Mouse (Mus musculus) MN1 (cell line): ENCODE data around the gene Arhgef10l.
A peak's percentile ranks its signal among the peaks of the same experiment; 100 is the strongest.
"Not testable (repeated sequence)": the region's sequence is repeated elsewhere in the genome, so short reads cannot be mapped to it uniquely, and the experiment has no call there.

Source experiments
- DNase-seq: peaks from one replicate; pipeline ENCODE4 v3.0.0-alpha.2; 2016; ENCODE audit warnings: low spot score

Gene Arhgef10l

DNA sequence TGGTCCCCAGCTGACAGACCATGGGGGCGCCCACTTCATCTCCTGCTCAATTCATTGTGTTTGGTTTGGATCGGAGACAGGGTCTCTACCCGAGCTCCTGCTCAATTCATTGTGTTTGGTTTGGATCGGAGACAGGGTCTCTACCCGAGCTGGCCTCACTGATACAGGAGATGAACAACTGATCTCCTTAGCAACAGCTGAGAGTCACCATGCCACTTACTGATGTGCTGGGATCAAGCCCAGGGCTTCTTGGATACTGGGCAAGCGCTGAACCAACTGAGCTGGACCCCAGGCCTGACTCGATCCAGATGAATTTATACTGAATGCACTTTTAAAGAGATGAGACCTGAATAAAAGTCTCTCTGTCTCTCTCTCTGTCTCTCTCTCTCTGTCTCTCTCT, 59.6 kb downstream of the Arhgef10l start:
- no peak for DNase-seq

DNA sequence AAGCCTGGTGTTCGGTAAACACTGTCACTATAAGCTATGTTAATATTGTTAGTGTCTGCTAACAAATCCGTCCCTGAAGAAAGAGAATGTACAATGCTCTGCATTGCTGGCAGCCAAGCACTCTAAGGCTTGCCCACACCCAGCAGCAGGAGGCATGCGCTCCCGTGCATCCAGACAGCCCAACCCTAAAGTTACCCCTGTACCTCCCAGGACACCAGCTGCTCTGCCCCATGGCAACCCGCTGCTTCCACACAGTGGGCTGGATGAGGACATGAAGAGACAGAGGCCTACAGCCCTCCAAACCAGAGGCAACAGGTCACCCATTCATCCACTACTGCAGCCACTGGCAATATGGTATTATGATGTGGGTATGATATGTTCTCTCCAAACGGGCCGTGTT, 60.0 kb downstream of the Arhgef10l start:
- no peak for DNase-seq

DNA sequence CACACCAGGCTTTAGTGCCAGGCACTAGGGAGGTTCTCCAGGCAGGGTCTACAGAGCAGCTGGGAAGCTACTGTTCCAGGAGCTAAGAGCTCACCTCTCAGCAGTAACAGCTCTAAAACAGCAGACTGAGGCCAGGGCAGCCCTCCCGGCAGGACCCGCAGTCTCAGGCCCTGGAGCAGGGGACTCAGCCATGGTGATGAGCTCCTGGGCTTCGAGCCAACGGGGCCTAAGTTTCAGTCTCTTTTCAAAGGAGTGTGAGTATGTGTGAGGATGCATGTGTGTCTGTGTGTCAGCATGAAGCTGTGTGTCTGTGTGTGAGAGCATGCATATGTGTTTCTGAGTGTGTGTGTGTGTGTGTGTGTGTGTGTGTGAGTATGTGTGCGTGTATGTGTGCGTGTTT, 60.6 kb downstream of the Arhgef10l start:
- DNase-seq = peak; percentile 39

DNA sequence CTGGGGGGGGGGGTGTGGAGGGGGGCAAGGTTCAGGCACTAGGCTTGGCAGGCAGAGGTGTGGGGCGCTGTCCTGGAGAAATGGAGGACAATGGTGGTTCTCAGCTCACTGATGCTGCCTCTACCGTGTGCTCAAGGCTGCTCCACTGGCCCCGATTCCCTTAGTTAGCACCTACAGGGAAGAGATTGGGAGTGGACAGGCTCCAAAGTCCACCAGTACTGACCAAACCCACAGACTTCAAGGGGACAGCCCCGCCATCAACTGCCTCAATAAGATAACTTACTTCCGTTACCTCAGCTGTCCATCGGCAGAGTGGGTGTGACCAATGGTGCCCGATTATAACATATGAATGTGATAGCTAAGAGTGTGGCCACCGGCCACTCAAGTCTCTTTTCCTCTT, 61.3 kb downstream of the Arhgef10l start:
- no peak for DNase-seq

DNA sequence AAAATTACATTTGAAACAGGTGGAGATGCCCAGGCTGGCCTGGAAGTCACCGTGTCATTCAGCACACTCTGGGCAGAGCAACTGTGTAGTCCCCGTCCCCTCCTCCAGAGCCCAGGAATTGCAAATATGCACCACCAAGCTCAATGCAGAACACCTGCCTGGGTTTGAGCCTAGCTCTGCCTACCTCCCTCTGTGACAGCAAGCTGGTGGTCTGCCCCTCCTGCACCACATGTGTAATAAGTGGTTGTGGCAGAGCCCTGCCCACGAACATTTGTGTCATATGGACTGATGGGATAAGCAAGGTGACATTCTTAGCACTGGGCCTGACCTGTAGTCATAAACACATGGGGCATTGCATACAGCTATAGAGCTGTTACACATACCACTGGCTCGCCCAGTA, 63.8 kb downstream of the Arhgef10l start:
- DNase-seq = no peak

DNA sequence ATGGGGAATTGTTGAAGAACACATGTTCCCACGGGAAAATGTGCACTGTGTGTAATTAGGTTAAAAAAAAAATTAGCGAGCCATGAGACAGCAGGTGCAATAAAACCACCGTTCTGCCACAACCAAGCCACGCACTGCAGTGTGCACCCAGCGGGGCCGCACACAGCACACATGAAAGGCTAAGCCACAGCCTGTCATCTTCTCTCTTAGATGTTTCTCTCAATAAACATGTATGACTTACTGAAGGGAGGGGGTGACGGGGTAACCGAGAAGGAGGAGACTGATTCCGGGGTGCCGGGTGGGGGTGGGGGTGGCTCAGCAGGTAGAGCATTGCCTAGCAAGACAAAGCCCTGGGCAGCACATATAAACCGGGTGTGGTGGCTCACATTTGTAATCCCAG, 64.7 kb downstream of the Arhgef10l start:
- peak; percentile 48 for DNase-seq

DNA sequence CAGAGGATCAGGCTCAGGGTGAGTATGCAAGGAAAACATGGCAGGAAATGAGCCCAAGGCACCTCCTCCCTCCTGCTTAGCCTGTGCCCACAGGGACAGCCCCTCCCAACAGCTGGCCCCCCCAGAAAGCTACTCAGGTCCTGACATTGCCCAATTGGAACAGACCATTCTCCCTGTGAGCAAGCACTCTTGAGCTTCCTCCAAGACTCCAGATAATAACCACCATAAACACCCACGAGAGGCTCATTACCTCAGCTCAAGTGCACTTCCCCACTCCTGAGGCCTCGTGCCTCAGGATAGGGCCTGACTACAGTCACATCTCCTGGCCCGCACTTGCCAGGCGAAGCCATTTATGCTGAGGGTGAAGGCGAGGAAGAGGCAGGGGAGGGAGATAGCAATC, 67.0 kb downstream of the Arhgef10l start:
- no peak for DNase-seq

DNA sequence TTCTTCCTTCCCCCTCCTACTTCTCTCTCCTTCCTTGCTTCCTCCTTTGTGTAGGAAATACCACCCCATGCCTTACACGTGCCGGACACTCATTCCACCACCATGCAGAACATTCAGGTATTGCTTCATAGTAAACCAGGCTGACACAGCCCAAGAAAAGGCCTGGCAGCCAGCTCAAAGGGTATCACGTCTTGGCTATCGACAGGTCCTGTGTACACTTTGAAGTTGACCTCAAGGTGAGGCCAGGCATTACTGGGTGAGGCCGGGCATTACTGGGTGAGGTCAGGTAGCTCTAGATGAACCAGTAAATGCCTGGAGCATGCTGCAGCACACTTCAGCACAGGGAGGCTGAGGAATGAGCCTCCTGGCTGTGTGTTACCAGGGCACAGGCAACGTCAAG, 67.9 kb downstream of the Arhgef10l start:
- DNase-seq = no peak

DNA sequence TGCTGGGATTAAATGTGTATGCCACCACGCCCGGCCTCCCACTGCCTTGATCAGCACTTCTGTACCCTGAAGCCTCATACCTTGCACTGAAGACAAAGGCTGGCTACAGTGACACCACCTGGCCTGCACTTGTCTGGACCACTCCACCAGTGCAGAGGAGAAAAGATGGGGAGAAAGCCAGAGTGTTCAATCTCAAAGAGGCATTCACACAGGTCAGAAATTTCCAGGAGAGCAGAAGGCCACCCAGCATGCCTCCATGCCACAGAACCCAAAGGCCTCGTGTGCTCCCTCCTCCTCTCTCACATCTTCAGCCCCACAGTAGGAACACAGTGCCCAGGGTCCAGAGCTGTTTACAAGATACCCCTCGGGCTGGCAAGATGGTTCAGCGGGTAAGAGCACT, 68.4 kb downstream of the Arhgef10l start:
- DNase-seq = no peak

DNA sequence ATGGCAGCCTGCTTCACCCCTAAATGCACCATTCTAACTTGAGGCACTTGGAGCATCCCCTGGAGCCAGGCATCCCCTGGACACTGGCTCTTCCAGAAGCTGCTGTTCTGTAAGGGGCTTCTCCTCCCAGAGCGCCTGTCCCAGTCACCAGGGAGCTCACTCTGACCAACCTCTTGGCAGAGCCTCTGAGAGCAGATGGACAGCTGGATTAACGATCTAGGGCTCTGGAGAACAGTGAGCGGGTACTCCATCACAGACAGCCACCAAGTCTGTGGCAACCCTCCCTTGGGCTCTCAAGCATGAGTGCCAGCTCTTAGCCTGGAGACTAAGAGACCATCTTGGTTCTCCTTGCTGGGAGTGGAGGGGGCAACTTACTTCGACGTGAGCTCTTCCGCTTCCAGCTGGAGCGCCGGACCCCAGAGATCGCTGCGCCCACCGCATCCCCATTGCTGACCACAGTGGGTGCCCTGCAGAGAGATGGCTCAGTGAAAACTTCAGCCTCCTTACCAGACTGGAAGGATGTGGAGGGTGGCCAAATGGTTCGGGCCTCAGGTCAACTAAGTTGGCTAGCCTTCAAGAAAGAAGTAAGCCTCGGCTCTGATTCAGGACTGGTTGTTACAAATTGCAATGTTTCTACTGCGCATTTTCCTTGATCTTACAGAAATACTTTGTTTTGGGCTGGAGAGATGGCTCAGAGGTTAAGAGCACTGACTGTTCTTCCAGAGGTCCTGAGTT, 71.9 kb downstream of the Arhgef10l start:
- DNase-seq = peak; percentile 35

DNA sequence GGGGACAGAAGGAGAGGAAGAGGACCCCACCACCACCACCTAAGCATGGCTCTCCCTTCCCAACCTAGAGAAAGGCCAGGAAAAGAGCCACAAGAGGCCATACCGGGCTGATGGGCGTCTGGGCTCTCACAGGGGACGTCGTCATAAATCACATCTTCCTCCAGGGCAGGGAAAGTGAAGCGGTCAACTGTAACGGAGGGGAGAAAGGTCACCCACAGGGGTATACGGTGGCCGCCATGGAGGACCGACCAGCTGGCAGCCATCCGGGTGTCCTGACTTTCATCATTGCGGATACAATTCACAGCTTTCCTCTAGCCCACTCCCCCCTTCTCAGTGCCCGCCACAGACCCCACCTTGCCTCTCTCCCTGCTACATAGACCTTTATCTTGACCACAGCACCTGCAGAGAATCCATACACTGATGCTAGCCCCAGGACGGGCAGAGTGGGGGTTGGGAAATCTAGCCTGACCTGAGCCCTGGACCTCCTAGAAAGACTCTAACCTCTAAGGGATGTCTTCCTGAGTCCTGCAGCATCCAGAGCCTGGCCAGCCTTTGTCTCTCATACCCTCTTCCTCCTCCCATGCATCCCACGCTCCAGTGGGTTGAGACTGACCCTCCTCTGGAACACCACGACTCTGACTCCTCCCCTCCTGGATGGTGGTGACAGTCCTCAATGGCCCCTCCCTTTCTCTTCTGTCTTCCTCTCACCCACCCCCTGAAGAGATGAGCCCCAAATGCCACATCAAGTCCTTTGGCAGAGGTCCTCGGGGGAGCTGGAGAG, 72.6 kb downstream of the Arhgef10l start:
- no peak for DNase-seq

DNA sequence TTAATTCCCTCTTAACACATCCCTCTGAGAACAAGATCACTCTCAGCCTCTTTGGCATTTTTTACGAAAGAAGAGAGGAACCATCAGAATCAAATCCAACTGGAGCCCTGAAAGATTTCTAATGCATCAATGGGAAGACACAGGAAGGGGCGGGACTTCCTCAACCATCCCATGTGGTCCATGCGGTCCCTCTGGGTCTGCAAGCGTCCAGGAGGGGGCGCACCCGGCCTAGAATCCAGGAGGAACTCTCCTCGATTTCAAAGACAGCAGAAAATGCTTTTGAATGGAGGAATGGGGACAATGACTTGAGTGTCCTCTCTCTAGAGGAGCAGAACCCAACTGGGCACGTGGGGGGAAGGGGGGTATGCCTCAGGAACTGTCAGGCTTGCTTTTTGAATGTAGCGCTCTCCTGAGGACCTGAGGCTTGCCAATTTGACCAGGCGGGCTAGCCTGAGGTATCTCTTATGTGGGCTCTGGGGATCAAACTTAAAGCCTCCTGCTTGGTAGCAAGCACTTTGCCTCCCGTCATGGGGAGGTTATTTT, 73.5 kb downstream of the Arhgef10l start:
- peak; percentile 90 for DNase-seq

DNA sequence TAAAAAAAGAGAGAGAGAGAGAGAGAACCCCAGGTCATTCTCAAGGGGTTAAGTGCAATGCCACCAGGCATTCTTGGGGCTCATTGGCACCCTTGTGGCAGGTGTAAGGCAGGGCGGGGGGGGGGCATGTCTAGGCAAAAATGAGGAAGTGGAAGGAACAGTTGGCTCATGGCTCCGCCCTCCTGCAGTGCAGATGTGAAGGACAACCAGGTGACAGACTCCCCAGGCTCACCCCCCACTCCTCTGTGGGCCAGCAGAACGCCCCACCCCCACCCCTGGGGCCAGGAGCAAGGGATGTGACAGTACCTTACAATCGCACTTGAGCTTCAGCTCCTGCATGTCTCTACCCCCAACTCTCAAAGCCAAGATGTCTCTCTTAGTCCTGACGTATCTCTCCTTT, 79.3 kb downstream of the Arhgef10l start:
- no peak for DNase-seq

DNA sequence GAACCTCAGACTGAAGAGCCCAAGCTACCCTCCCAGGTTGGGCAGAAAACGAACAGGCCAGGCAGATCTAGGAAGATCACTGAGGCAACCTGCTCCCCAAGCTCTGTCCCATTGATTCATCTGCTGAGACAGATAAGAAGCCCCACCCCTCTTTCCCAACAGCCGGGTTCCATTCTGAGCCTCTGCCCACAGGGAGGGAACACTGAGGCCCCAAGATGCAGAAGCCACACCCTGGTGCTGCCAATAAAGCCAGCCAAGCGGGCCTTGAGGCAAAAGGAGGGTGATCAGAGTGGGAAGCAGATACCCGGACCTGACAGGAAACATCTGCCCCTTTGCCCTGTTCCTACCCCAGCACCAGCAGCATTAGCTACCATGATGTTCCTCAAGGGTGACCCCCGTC, 81.6 kb downstream of the Arhgef10l start:
- no peak for DNase-seq

DNA sequence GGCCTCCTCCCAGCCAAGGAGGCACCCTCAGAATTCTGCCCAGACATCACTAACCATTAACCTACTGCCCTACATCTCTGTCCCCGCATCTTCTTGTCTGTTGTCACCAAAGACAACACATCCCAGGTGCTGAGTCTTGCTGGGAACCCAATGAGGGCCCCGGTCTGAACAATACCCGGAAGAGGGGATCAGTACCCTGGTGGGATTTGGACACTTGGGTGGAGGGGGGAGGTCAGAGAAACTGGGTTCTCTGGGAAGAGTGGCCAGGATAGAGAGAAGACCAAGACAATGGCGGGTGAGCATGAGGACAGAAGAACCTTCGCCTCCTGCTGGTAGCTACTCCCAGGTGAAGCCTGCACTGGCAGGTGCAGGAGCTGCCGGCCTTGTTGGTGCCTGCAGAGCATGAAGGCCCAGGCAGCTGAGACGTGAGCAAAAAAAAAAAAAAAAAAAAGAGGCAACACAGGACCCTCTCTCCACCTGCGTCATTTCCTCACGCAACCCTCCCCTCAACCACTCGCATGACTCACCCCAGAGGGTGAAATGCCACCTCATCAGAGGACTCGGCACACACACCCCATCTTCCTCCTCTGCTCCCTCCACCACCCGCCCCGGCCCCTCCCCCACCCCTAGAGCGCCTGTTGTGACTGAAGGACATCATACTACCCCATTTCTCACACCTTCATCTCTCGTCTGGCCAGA, 83.3 kb downstream of the Arhgef10l start:
- DNase-seq = no peak

DNA sequence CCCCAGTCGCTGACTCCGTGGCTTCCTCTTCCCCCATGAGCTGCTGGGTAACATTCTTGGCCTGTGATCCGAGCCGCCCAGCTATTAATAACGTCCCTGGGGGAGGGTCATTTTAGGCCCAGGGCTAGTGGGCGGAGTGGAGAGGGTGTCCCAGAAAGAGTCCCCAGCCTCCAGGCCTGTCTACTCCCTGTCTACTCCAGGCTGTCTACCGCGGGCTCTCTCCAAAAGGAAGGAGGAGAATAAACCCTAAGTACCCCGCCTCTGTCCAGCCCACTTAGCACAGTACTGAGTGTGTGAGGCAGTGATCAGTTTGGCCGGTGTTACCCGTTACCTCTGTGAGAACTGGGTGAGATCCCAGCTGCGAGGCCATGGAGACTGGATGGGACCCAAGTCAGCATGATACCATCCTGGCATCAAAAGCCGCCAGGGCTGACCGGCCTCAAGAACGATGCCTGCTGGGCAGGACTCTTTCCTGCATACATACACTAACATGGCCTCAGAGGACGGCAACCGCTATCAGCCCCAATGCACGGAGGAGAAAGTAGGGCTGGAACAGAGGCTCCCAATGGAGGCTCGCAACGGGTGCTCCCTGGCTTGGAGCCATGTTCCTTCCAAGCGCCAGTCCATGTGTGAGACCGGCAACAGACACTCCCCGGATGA, 84.0 kb downstream of the Arhgef10l start:
- DNase-seq = no peak

DNA sequence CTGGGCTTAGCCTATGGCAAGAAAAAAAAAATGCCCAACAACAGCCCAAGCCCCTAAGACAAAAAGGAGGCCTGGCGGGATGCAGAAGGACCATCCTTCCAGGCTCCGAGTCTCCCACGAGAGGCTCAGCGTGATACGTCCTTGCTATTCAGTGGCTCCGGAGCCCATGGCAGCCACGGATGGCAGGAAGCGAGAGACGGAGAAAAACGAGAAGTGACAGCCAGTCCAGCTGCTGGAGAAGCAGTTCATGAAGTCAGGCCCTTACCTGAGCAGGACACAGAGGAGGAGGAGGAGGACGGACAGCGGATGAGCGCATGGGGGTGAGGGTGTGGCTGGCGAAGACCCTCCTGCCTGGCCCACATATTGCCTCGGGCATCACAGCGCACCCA, 84.5 kb downstream of the Arhgef10l start:
- DNase-seq = no peak

DNA sequence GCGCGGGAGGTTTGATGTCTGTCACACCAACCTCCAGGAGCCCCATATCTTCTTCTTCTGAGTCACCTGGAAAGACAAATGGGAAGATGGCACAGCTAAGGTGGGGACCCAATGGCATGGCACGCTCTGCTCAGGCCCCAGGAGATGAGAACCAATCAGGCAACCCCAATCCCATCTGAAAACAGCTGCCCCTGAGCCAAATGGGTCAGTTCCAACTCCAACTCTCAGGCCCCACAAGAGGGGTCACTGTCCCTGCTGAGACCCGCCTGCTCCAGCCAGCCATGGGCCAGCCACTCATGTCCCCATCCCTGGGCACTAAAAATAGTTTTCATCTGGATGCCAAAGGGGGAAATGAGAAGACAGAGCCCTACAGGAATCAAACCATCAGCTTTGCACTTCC, 84.9 kb downstream of the Arhgef10l start:
- DNase-seq = no peak

DNA sequence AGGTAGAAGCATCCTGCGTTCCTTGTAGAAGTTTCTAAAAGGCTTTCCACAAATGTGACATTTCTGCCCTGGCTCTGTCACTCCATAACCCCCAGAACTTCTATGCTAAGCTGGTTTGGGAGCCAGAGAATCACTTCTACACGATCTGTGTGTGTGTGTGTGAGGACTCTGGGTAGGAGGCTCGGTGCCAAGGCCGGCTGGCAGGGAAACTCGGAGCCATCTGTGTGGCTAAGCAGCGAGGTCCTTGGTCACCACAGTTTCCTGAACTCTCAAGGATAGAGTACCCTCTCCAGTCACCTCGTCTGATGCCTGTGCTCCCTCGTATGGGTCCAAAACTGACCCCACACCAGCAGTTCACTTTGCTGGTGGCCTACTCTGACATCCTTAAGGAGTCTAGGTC, 86.2 kb downstream of the Arhgef10l start:
- no peak for DNase-seq

DNA sequence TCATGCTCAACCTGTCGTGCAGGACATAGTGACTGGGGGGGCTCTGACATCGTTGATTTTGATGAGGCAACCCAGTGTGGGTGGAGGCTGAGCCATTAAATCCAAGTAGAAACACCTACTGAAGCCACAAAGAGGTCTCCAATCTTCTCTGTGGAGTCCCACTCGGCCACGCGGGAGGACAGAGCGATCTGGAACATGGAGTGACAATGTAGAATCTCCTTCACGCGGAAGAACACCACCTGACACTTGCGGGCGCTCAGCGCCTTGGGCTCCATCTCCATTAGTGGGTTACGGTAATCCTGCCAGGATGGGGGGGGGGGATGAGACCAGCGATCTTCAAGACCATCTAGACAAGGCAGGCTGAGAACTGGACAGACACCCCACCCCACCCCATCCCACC, 86.7 kb downstream of the Arhgef10l start:
- DNase-seq = no peak

DNA sequence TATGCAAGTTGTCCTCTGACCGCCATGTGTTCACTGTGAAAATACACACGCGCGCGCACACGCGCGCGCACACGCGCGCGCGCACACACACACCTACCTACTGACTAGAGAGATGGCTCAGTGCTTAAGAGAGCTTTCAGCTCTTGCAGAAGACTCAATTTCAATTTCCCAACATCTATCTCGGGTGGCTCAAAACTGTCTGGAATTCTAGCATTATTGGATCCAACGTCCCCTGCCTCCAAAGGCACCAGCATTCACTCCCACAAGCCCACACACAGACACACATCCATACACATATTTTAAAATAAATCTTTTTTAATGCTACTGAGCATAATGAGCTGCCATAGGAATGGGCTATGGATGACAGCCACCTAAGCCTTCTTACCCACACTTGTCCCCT, 89.2 kb downstream of the Arhgef10l start:
- no peak for DNase-seq

DNA sequence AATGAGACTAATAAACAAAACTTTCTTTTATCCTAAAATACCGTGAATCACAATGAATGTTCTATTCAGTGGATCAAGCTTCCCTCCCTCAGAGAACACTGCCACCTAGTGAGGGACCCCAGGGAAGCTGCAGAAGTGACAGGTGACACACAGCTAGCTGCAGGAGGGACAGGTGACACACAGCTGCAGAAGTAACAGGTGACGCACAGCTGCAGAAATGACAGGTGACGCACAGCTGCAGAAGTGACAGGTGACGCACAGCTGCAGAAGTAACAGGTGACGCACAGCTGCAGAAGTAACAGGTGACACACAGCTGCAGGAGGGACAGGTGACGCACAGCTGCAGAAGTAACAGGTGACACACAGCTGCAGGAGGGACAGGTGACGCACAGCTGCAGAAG, 90.9 kb downstream of the Arhgef10l start:
- DNase-seq = not testable (repeated sequence)
